Mouse (Mus musculus): ENCODE measurements around the gene Tmem215.

Gene Tmem215

DNA sequence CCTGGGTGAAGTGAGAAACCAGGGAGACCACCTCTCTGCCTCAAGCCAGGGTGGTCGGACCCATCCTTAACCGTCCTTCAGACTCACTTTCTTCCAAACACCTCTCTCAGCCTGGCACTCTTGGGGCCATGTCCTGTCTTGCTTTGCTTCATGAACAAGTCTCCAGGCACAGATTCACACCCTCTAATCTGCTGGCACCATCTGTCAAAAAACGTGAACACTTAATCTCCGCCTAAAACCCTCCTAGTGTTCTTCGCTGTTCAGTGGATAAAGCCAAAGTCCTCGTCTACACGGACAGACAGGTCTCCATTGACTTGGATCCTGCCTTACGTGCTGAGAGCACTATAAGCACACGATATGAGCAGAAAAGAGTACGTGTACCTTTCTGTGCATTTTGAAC lies at the start of gene Tmem215:
Tmem215 (plus strand) TSS at position 301 of the 400 bp plus-strand sequence.
- DNase-seq (ENCODE audit: extremely low read depth, low read depth) = no peak

DNA sequence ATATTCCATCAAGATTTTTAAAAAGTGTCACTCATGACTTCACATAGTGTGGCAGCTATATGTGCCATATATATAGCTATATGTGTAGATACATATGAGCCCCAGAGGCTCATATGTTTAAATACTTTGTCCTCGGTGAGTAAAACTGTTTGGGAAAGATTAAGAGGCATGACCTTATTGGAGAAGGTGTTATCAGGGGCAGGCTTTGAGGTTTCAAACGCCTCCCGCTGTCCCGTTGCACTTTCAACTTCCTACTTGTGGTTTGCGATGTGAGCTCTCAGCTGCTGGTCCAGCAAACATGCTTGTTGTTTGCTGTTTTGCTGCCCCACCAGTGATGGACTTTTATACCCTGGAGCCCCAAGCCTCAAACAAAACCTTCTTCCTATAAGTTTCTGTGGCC lies 40.1 kb upstream of the Tmem215 start:
- peak; percentile 74 for DNase-seq (ENCODE audit: extremely low read depth, low read depth)

DNA sequence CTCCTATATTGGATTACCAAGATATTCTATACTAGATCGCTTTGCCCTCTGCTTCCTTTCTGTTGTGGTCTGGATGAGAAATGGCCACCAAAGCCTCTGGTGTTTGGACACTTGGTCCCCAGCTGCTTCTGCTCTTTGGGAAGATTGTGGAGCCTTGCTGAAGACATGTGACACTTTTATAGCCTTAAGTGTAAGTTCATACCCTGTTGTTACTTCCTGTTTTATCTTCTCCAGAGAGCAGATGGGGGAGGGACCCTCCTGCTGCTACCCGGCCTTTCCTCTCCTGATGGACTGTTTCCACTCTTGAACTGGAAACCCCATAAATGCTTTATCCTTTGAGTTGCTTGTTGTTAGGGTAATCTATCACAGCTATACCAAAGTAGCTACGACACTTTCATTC lies 38.6 kb upstream of the Tmem215 start:
- DNase-seq (ENCODE audit: extremely low read depth, low read depth) = peak; percentile 55

DNA sequence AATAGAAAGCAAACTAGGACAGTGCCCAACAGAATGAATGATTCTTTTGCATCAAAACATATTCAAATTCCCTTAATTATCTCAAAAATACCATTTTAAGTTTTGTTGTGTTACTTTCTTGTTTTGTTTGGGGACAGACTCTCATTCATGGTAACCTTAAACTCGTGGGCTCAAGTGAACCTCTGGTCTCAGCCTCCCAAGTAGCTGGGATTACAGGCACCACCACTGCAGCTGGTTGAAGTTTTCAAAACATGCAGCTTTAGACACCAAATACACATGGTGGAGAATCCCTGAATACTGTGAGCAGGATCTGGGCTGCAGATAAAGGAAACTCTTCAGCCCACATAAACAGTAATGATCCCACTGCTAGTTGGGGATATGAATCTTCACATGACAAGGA lies 37.6 kb upstream of the Tmem215 start:
- DNase-seq (ENCODE audit: extremely low read depth, low read depth) = no peak

DNA sequence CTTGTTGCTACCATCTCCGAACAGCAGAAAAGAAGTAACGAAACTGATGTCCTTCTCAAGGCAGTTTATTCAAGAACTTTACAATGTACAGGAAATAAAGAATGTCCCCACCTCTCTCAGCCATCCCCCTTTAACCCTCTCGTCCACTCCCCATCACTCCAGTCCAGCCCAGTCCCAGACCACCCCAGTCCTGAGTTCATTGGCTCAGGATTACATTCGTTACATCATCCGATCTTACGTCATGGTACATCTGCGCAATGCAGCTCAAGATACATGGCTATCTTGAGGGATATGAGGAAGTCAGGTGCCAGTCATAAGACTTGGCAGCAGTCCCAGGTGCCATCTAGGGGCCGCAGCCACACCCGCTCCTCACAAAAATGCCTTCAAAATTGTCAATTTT lies 28.4 kb upstream of the Tmem215 start:
- DNase-seq (ENCODE audit: extremely low read depth, low read depth) = no peak

DNA sequence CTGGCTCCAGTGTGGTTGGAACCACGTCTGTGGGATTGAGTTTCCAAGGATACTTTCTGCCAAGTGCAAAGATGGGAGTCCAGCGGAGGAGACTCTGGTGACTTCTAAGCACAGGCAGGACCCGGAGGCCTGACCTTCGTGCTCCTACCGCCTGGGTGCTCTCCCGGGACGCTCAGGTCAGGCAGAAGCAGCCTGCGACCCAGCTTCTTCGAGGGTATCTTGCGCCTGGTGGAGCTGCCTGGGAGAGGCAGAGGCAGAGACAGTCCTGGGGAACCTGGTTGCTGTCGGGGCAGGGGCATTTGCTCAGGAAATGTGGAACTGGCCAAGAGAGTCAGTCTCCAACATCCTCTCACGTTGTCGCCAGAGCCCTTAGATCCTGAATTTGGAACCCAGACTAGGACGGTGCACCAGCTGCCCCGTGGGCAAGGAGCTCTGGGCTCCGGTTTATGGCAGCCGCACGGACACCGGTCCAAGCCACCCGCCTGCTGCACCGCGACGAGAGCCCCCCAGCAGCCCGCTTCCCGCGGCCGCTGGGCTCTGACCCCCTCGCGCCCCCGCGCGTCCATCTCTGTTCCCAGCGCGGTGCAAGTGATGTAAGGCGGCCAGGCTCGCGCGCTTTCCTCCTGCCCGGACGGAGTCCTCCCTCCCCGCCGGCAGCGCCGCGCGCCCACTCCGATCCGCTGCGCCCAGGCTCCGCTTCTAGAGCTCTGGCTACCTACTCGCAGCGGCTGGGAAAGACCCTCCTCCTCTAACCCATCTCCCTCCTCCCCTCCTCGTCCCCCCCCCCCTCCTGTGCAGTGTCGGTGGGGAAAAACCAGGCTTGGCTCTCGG lies 935 bp downstream of the Tmem215 start:
- no peak for DNase-seq (ENCODE audit: extremely low read depth, low read depth)

DNA sequence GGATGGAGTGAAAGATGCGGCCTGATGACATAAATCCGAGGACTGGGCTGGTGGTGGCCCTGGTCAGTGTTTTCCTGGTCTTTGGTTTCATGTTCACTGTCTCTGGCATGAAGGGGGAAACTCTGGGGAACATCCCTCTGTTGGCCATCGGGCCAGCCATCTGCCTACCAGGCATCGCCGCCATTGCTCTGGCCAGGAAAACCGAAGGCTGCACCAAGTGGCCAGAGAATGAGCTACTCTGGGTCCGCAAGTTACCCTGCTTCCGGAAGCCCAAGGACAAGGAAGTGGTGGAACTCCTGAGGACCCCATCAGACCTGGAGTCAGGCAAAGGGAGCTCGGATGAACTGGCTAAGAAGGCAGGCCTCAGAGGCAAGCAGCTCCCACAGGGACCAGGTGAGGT lies 1.9 kb downstream of the Tmem215 start:
- no peak for DNase-seq (ENCODE audit: extremely low read depth, low read depth)

DNA sequence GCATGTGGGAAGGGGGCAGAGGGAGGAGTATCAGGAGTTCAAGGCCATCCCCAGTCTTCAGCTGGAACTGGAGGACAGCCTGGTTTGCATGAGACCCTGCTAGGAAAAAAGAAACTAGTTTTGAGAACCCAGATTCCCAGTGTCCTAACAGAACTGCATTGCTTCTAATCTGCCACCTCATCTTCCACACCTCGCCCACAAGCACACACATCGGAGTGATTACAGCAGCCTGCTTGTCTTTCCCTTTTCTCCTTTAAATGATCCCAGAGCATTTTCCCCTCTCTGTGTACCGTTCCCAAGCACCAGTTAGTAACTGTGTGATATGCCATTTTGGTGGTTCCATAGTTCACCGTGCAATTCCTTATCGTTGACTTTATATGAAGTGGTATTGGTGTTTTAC lies 6.0 kb downstream of the Tmem215 start:
- no peak for DNase-seq (ENCODE audit: extremely low read depth, low read depth)

DNA sequence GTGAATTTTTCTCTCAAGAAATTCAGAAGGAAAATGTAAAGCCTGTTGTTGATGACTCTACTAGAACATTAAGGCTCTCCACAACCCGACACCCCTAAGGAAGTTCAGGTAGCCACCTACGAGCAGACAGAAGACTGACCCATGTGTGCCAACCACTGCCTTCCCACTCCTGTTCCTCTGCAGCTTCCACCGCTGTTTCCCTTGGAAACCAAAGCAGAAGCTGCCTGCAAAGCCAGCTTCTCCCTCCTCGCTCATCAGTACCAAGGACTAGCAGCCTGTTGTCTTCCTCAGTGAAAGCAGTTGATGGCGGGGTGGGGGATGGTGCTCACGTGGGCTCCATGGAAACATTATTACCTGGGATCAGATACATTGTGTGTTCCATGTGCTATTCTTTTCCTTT lies 14.6 kb downstream of the Tmem215 start:
- no peak for DNase-seq (ENCODE audit: extremely low read depth, low read depth)

DNA sequence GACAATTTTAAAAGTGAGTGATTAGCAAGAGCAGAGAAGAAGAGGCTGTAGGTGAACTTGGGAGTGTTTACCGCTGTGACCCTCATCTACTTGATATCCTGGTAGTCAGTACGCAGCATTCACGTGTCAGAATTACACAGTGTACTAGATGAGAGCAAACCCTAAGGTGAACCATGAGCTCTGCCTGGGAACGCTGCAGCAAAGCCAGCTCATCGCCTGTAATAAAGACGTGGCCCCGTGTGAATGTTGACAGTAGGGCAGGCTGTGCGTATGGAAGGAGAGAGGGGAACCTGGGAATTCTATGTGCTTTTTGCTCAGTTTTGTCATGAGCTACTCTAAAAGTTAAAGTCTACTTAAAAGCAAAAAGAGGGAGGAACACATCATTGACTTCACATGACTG lies 19.8 kb downstream of the Tmem215 start:
- no peak for DNase-seq (ENCODE audit: extremely low read depth, low read depth)

DNA sequence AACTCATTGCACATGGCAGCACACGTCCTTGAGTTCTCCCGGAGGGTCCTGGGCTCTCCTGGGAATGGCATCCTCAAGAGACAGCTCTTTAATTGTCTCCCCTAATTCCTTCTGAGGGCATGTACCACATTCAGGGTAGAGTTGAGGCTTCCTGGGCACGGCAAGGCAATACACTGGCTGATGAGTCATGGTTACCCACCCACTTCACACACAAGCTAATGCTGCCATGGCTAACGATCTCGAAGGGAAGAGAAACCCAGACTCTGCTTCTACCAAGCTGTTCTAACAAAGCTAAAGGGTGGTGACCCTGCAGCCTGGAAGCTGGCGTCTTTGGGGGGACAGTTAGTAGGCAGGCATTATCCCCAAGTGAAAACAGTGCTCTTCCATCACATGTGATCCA lies 24.4 kb downstream of the Tmem215 start:
- no peak for DNase-seq (ENCODE audit: extremely low read depth, low read depth)

DNA sequence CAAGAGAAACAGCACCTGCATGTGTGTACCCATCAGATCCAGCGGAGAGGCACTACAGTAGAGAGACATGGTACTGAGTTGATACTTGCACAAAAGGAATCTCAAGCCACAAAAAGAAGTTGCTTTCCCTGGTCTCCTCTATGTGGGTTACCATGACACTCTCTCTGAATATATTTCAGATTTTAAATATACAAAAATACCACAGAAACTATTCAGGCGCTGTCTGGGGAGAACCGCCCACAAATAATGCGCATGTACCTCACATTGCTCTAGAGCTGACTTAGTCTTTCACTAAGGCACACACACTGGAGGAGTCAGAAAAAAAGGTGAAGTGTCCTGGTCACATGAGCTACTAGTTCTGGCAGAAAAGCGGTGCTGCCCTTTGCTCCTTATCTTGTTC lies 24.8 kb downstream of the Tmem215 start:
- no peak for DNase-seq (ENCODE audit: extremely low read depth, low read depth)

DNA sequence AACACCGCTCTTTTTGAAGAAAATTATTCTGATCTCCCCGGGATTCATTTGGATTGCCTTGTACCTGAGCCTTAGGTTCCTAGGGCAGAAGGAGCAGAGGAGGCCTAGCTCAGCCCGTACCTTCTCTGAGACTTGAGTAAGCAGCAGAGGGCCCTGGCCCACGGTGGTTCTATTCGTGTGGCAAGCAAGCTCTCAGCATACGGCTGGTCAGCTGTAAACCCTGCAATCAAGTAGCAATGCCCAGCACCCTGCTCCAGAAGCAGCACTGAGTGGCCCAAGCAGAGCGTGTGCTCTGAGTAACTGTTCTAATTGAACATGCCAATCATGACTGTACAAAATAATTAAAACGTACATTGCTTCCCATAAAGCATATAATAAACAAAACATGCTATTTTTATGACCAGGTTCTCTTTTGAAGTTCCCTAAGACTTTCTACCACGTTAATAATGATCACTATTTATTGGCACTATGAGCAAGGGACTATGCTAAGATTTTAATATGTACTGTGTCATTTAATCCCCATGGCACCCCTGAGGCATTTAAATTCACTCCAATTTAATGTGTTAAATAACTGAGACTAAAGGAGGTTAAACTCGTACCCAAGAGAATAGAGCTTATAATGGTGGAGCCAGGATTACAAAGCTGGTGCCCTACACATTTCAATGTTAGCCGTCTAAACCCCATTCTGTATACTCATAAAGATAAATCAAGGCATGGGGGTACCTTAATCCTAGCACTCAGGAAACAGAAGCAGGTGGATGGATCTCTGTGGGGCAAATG lies 28.0 kb downstream of the Tmem215 start:
- no peak for DNase-seq (ENCODE audit: extremely low read depth, low read depth)

DNA sequence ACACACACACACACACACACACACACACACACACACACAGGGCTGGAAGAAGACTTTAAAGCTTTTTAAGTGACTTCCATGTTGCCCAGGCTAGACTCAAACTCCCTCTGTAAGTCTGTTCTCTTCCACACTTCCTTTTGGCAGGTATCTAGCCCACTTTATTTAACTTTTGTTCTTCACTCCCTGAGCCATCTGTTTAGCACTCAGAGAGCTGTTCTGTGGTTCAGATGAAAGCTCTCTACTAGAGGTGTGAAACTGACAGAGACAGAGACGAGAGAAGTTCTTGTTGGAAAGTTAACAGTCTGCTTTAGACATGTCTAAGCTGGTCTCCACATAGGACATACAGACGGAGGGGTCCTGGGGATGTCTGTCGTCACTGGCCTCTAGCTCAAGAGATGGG lies 30.5 kb downstream of the Tmem215 start:
- DNase-seq (ENCODE audit: extremely low read depth, low read depth) = no peak

DNA sequence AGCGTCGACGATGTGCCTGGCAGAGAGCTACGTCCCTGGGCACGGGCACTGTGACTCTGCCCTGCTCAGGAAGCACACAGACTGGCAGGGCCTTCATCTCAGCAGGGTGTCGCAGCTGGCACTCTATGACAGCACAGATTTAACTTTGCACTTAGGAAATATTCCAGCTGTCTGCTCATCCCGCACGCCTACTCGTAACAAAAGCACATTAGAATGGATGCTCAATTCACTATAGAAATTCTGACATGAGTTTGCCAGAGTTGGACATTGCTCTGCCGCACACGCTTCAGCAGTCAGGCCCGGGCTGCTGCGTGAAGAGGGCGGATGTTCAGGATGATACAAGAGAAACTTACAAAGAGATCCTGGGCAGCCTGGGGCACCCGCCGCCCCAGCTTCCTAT lies 37.6 kb downstream of the Tmem215 start:
- no peak for DNase-seq (ENCODE audit: extremely low read depth, low read depth)

DNA sequence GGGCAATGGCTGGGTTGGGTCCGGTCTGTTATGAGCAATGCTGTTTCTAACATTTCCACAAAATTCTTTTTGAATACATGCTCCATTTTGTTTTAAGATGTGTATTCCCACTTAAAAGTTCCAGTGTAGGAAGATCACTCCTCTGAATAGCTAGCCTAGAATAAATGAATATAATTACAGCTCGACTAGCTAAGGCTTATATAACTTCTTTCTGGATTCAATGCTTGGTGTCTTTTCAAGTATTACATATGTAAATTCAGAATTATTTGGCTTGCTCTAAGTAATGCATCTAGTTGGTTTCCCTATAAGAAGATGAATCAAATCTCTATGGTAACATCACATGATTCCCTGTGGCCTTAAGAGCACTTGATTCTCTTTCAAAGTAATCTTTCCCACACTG lies 41.3 kb downstream of the Tmem215 start:
- DNase-seq (ENCODE audit: extremely low read depth, low read depth) = no peak

DNA sequence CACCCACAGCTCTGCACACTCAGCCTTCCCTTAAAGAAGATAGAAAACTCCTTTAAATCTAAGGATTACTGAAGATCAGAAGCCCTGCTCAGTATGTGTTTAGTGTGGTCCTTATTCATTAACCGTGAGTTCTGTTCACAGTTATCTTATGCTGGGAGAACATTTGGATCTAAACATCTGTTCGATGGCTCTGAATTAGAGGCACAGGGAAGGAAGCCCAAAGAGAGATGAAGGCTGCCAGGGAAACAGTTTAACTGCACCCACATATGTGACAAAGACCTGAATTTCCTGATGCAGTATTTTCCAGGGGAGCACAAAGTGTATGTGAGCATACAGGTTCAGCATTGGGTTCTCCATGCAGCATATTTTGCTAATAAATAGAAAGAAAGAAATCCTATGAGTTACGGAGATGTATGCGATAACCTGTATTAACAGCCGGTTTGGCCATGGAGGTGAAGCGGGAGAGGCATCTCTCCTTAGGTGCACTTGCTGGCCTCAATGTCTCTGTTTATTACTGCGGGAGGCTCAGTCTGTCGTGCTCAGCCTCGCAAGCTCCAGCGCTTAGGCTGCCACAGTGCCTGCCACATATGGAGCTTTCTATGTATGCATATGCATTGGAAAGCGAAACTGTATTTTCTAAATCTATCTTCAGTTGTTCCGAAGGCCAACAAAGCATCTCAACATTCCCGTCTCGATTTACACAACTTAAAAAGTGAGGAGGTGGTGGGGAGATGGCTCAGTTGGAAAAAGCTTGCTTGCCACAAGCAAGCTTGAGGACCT lies 46.8 kb downstream of the Tmem215 start:
- no peak for DNase-seq (ENCODE audit: extremely low read depth, low read depth)

Data from MEL-GATA-1-ER (cell line).